8 mouse cellular contexts compared by ENCODE assay signal in the genomic region with DNA sequence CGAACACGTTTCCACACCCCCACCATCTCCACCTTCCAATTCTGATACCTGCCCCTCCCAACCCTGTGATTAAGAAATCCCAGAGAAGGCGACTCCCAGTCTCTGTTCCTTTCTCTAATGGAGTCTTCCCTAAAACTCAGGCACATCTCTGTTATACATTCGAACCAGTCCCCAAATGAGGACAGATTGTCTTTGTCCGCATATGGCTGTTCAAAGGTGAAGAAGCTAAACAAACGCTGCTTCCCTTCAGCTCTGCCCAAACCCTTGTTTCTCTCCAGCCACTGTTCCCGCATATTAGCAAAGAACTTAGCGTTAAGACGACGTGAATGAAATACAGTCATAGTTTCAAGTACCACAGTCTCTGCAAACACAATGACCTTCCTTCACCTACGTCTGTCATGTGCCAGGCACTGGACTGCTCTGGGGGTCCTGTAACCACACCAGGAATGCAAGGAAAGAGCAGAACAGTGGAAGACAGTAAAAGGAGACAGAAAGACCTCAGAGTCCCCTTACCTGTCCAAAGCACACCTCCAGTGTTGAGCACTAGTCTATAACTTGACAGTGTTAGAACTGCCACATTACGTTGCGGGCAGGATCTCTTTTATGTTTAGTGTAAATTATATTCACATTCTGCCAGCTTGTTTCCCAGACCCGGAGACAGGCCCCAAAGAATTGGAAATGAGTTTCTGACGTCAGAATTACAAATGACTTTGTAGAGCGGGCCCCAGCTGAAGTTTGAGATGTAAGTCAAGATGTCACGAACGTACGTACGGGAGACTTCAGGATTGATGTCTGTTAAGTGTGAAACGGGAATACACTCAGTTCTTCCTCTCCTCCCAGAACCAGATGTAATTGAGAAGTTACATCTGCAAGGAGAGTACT. TPM values are rescaled to one million over a fixed set of nuclear protein-coding genes. Genes with fewer than 3 reads are reported as not detected.
DNase-seq lines count a peak whose midpoint lies in the region; ATAC-seq and TF ChIP-seq lines count a peak whose summit lies in the region.

Vangl2 (minus strand) TSS at position 51 of the 882 bp plus-strand sequence.

- H3K9me3 ChIP-seq in kidney, embryonic 14.5 days (ENCODE audit: control insufficient read depth, low read length), result no peaks in the 10 kb centered on the region
- no peaks in the 10 kb centered on the region for H3K9me3 ChIP-seq in hindbrain, embryonic 15.5 days
- no peaks in the 10 kb centered on the region for H3K9me3 ChIP-seq in midbrain, embryonic 10.5 days (replicated peaks)

- H3K9ac ChIP-seq in kidney, embryonic 14.5 days (ENCODE audit: low read depth, low read length), result peak within 1 kb of the TSS; percentile 93
- peak within 1 kb of the TSS; percentile 95 for H3K9ac ChIP-seq in hindbrain, embryonic 15.5 days

- DNase-seq in kidney, postnatal 14 days, result no peak
- DNase-seq in brain, embryonic 14.5 days (ENCODE audit: low read depth), result peak; percentile 74
- DNase-seq in midbrain, embryonic 10.5 days (ENCODE audit: low spot score), result peak; percentile 12
- DNase-seq in kidney, postnatal 36 days, result no peak

- peak within 1 kb of the TSS; percentile 93 for H3K4me3 ChIP-seq in kidney, embryonic 14.5 days (ENCODE audit: low read length)
- H3K4me3 ChIP-seq in hindbrain, embryonic 15.5 days, result peak within 1 kb of the TSS; percentile 95
- H3K4me3 ChIP-seq in midbrain, embryonic 10.5 days, result peak within 1 kb of the TSS; percentile 97

- H3K27me3 ChIP-seq in kidney, embryonic 14.5 days (ENCODE audit: control insufficient read depth, insufficient read depth, low read length), result no peaks in the 10 kb centered on the region
- no peaks in the 10 kb centered on the region for H3K27me3 ChIP-seq in hindbrain, embryonic 15.5 days
- H3K27me3 ChIP-seq in midbrain, embryonic 10.5 days (ENCODE audit: low read depth, poor library complexity, severe bottlenecking), result no peaks in the 10 kb centered on the region

- 42% methylated on average over 21 of the region's 21 CpGs for WGBS in kidney, embryonic 14.5 days
- WGBS in hindbrain, embryonic 15.5 days, result 28% methylated on average over 21 of the region's 21 CpGs
- 54% methylated on average over 21 of the region's 21 CpGs for WGBS in midbrain, embryonic 10.5 days

- no peak for TF ChIP-seq POLR2A in brain, embryonic 14.5 days (IDR thresholded peaks at IDR 0.05; ENCODE audit: borderline replicate concordance, extremely low read depth, insufficient read depth, insufficient read length, poor library complexity, severe bottlenecking)

- TF ChIP-seq CTCF in brain, embryonic 14.5 days (IDR thresholded peaks at IDR 0.05; ENCODE audit: borderline replicate concordance, extremely low read depth, insufficient read depth, insufficient read length), result no peak

- H3K36me3 ChIP-seq in kidney, embryonic 14.5 days (ENCODE audit: control insufficient read depth, insufficient read depth, low read length), result peaks cover 4% of the 10 kb centered on the region; the same call in 1 of the 2 replicates
- H3K36me3 ChIP-seq in hindbrain, embryonic 15.5 days, result no peaks in the 10 kb centered on the region
- H3K36me3 ChIP-seq in midbrain, embryonic 10.5 days, result peaks cover 8% of the 10 kb centered on the region

- ATAC-seq in kidney, embryonic 14.5 days (ENCODE audit: low FRiP score, low TSS enrichment), result no peak
- ATAC-seq in hindbrain, embryonic 15.5 days (ENCODE audit: low FRiP score, low read depth), result no peak
- ATAC-seq in granulocyte monocyte progenitor cell, adult 5-6 weeks (replicated peaks; ENCODE audit: poor library complexity, severe bottlenecking), result no peak
- ATAC-seq in cerebellum, adult (ENCODE audit: insufficient number of reproducible peaks, low FRiP score, low TSS enrichment), result no peak

- H3K4me2 ChIP-seq in kidney, embryonic 14.5 days (replicated peaks; ENCODE audit: low read depth, low read length), result peak within 1 kb of the TSS; percentile 60
- H3K4me2 ChIP-seq in hindbrain, embryonic 15.5 days, result peak within 1 kb of the TSS; percentile 94

- H3K4me1 ChIP-seq in kidney, embryonic 14.5 days (ENCODE audit: control insufficient read depth, insufficient read depth, low read length), result peaks cover 32% of the 10 kb centered on the region
- H3K4me1 ChIP-seq in hindbrain, embryonic 15.5 days (replicated peaks), result peaks cover 39% of the 10 kb centered on the region
- H3K4me1 ChIP-seq in midbrain, embryonic 10.5 days, result peaks cover 53% of the 10 kb centered on the region

- peak within 1 kb of the TSS; percentile 86 for H3K27ac ChIP-seq in kidney, embryonic 14.5 days (ENCODE audit: low read depth, low read length)
- peak within 1 kb of the TSS; percentile 98 for H3K27ac ChIP-seq in hindbrain, embryonic 15.5 days (replicated peaks)
- H3K27ac ChIP-seq in midbrain, embryonic 10.5 days (replicated peaks), result peak within 1 kb of the TSS; percentile 100

RNA-seq across cellular contexts. Expression of gene Vangl2, which starts in this region (rescaled TPM):
- polyA plus RNA-seq in kidney, embryonic 14.5 days (2014; fragmentation: Nextera tagmentation; extraction: Ambion mirVana), result 18.2 and 19.0 TPM in 2 replicates
- 61.5 and 87.3 TPM in 2 replicates for polyA plus RNA-seq in brain, embryonic 14.5 days (2012; rRNA removed)
- polyA plus RNA-seq in hindbrain, embryonic 15.5 days (2015; fragmentation: Nextera tagmentation; extraction: Ambion mirVana), result 41.1 and 48.9 TPM in 2 replicates
- polyA plus RNA-seq in midbrain, embryonic 10.5 days (2016; fragmentation: Nextera tagmentation; extraction: Ambion mirVana), result 49.1 and 55.4 TPM in 2 replicates
- 3.0 and 6.3 TPM in 2 replicates for total RNA-seq in granulocyte monocyte progenitor cell, adult 5-6 weeks (2014; fragmentation: Nextera tagmentation)
- 1.5 and 2.5 TPM in 2 replicates for total RNA-seq in granulocyte monocyte progenitor cell, adult 5-6 weeks (2017)

Comparison
In these comparisons a context has a peak if more than half of its experiments do, and no peak if none do; other contexts are left out.
1. DNase-seq: peak in brain, embryonic 14.5 days (single experiment) and midbrain, embryonic 10.5 days (single experiment); none in kidney, postnatal 14 days (single experiment) and kidney, postnatal 36 days (0 of 2).
2. Peak in every context shown above with its lines, with median percentiles within 50 percentile points of each other: H3K27ac ChIP-seq and H3K4me3 ChIP-seq.